Mouse (Mus musculus): ENCODE measurements around the gene Klhl41.
"Not testable (repeated sequence)": the region's sequence is repeated elsewhere in the genome, so short reads cannot be mapped to it uniquely, and the experiment has no call there.

Klhl41 gene

GRCm38 (mm10) chr2:69669853-69670252, at the start of gene Klhl41:
Klhl41 (plus strand) TSS chr2:69670120.
- DNase-seq (ENCODE audit: low read depth, low spot score) = no peak

GRCm38 (mm10) chr2:69629215-69629614, 40.7 kb upstream of the Klhl41 start:
- no peak for DNase-seq (ENCODE audit: low read depth, low spot score)

GRCm38 (mm10) chr2:69629914-69630313, 40.0 kb upstream of the Klhl41 start:
- no peak for DNase-seq (ENCODE audit: low read depth, low spot score)

- DNase-seq (ENCODE audit: low read depth, low spot score) = no peak
These were observed 39.1 kb upstream of the Klhl41 start for GRCm38 (mm10) chr2:69630792-69631191.

GRCm38 (mm10) chr2:69631449-69631848, 38.5 kb upstream of the Klhl41 start:
- DNase-seq (ENCODE audit: low read depth, low spot score) = no peak

- peak; percentile 30 for DNase-seq (ENCODE audit: low read depth, low spot score)
These were observed 34.7 kb upstream of the Klhl41 start for GRCm38 (mm10) chr2:69635064-69635701.

GRCm38 (mm10) chr2:69635807-69636206, 34.1 kb upstream of the Klhl41 start:
- DNase-seq (ENCODE audit: low read depth, low spot score) = no peak

- not testable (repeated sequence) for DNase-seq (ENCODE audit: low read depth, low spot score)
These were observed 31.9 kb upstream of the Klhl41 start for GRCm38 (mm10) chr2:69637989-69638388.

- DNase-seq (ENCODE audit: low read depth, low spot score) = peak; percentile 3
These were observed 29.8 kb upstream of the Klhl41 start for GRCm38 (mm10) chr2:69640100-69640499.

GRCm38 (mm10) chr2:69644968-69645617, 24.8 kb upstream of the Klhl41 start:
- DNase-seq (ENCODE audit: low read depth, low spot score) = no peak

- peak; percentile 75 for DNase-seq (ENCODE audit: low read depth, low spot score)
These were observed 23.0 kb upstream of the Klhl41 start, which contains the start of gene Bbs5 for GRCm38 (mm10) chr2:69646726-69647490. Bbs5 (plus strand) TSS chr2:69647171.

GRCm38 (mm10) chr2:69649716-69650115, 20.2 kb upstream of the Klhl41 start:
- no peak for DNase-seq (ENCODE audit: low read depth, low spot score)

GRCm38 (mm10) chr2:69659326-69659725, 10.6 kb upstream of the Klhl41 start:
- DNase-seq (ENCODE audit: low read depth, low spot score) = no peak

- no peak for DNase-seq (ENCODE audit: low read depth, low spot score)
These were observed 6.0 kb upstream of the Klhl41 start for GRCm38 (mm10) chr2:69663827-69664476.

GRCm38 (mm10) chr2:69667656-69668055, 2.3 kb upstream of the Klhl41 start:
- no peak for DNase-seq (ENCODE audit: low read depth, low spot score)

GRCm38 (mm10) chr2:69668414-69668813, 1.5 kb upstream of the Klhl41 start:
- no peak for DNase-seq (ENCODE audit: low read depth, low spot score)

- no peak for DNase-seq (ENCODE audit: low read depth, low spot score)
These were observed 3.8 kb downstream of the Klhl41 start for GRCm38 (mm10) chr2:69673723-69674122.

- no peak for DNase-seq (ENCODE audit: low read depth, low spot score)
These were observed 5.3 kb downstream of the Klhl41 start for GRCm38 (mm10) chr2:69675266-69675665.

- no peak for DNase-seq (ENCODE audit: low read depth, low spot score)
These were observed 6.8 kb downstream of the Klhl41 start for GRCm38 (mm10) chr2:69676713-69677112.

GRCm38 (mm10) chr2:69677215-69677614, 7.3 kb downstream of the Klhl41 start:
- DNase-seq (ENCODE audit: low read depth, low spot score) = not testable (repeated sequence)

GRCm38 (mm10) chr2:69679990-69680389, 10.1 kb downstream of the Klhl41 start:
- DNase-seq (ENCODE audit: low read depth, low spot score) = no peak

GRCm38 (mm10) chr2:69681931-69682330, 12.0 kb downstream of the Klhl41 start:
- no peak for DNase-seq (ENCODE audit: low read depth, low spot score)

All from brain, embryonic 18.5 days (tissue).